Mouse (Mus musculus) stomach, embryonic 14.5 days (tissue): ENCODE measurements at regions not wholly inside any gene's neighbourhood (a gene's known extent, or its start where the extent isn't known, plus 50 kb on each side); places are given as distances from the start of the nearest gene placed in this dataset.

Source experiments
- ATAC-seq: fragments of 200-750 bp; cut with Nextera tagmentation; 2 replicates; pipeline ENCODE4 v1.8.0; 2017; ENCODE audit warnings: low read depth, moderate TSS enrichment; ENCODE audit not compliant: insufficient number of reproducible peaks, insufficient read depth, low FRiP score
- H3K27ac ChIP-seq: fragments of 300-500 bp; sonication (generic); 2 replicates; pipeline ENCODE4 v1.5.1; 2014; ENCODE audit warnings: mild to moderate bottlenecking, low read length, moderate library complexity, mixed read lengths
- H3K27me3 ChIP-seq: fragments of 300-500 bp; sonication (generic); 2 replicates; pipeline ENCODE4 v1.6.1; 2014; ENCODE audit warnings: low read length, control low read depth, mixed read lengths; ENCODE audit not compliant: control insufficient read depth, insufficient read depth
- H3K36me3 ChIP-seq: fragments of 300-500 bp; sonication (generic); 2 replicates; pipeline ENCODE4 v1.6.1; 2014; ENCODE audit warnings: mild to moderate bottlenecking, control low read depth, low read length, moderate library complexity, mixed read lengths; ENCODE audit not compliant: control insufficient read depth, insufficient read depth
- H3K4me1 ChIP-seq: fragments of 300-500 bp; sonication (generic); 2 replicates; pipeline ENCODE4 v1.6.1; 2014; ENCODE audit warnings: low read length, control low read depth, mixed read lengths; ENCODE audit not compliant: control insufficient read depth, insufficient read depth
- H3K4me2 ChIP-seq: fragments of 300-500 bp; sonication (generic); replicated peaks from 2 replicates; pipeline ENCODE4 v1.6.1; 2014; ENCODE audit warnings: low read depth, low read length, control low read depth
- H3K4me3 ChIP-seq: fragments of 300-500 bp; sonication (generic); 2 replicates; pipeline ENCODE4 v1.5.1; 2014; ENCODE audit warnings: low read depth, low read length, control low read depth
- H3K9ac ChIP-seq: fragments of 300-500 bp; sonication (generic); replicated peaks from 2 replicates; pipeline ENCODE4 v1.6.1; 2014; ENCODE audit warnings: low read depth, mild to moderate bottlenecking, control low read depth, low read length, moderate library complexity, mixed read lengths
- H3K9me3 ChIP-seq: fragments of 300-500 bp; sonication (generic); 2 replicates; pipeline ENCODE4 v1.6.1; 2016; ENCODE audit warnings: low read depth, low read length, control low read depth; ENCODE audit not compliant: control insufficient read depth
- WGBS: fragments of 180-500 bp; shearing (Covaris S2); extraction: QIAGEN DNeasy Blood & Tissue Kit; methylation state at CpG from one replicate; pipeline ENCODE4 v1.1.7; 2014; 5-methylcytosine and 5-hydroxymethylcytosine counted together

GRCm38 (mm10) chr10:117925611-117926555 lies 80.0 kb upstream of the Rap1b start:
- ATAC-seq: no peak
- Histone ChIP-seq H3K27me3 (no peaks in the 10 kb centered on the region), H3K9me3 (no peaks in the 10 kb centered on the region), H3K4me1 (no peaks in the 10 kb centered on the region), H3K4me3 (no peak overlapping the region), H3K9ac (no peak overlapping the region), H3K4me2 (no peak overlapping the region), H3K27ac (no peak overlapping the region), H3K36me3 (no peaks in the 10 kb centered on the region)
- 91% methylated on average over 31 of the region's 31 CpGs for WGBS

DNA sequence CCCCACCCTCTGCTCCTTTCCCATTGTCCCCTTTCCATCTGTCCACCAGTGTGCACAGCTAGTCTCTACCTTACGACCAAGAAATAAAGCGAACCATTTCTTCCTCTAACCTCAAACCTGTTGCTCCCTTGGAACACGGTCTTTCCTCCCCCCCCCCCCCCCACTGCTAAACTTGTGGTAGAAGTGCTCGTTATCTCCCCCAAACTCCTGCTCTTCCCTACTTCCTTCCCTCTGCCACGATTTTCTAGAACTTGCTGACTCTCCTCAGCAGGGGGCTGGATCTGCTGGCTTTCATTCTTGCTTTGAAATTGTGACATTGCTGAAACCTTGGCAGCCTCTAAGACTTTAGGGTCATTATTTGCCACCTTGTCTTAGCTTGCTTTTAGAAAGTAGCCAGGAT lies 83.2 kb upstream of the Rap1b start:
- Histone ChIP-seq H3K36me3 (no peaks in the 10 kb centered on the region), H3K9me3 (no peaks in the 10 kb centered on the region), H3K27ac (no peak overlapping the region), H3K4me1 (no peaks in the 10 kb centered on the region), H3K4me3 (no peak overlapping the region), H3K27me3 (no peaks in the 10 kb centered on the region), H3K9ac (no peak overlapping the region), H3K4me2 (no peak overlapping the region)
- no peak for ATAC-seq
- 55% methylated on average over 5 of the region's 5 CpGs for WGBS

DNA sequence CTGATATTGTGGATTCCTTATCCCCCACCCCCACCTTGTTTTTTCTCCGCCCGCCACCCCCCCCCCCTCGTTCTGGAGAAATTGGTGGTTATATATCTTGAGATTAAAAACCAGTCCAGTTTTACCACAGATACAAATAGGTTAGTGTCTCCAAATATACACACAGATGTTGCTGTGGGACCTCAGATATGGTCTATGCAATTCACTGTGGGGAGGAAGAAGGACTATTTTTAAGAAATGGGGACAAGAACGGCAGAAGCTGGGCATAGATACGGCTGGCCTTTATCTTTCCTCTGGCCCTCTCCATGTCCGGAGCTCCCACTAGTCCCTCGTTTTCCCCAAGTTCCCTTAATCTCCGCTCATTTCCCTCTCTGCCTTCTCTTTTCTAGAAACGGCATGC lies 89.0 kb upstream of the Rap1b start:
- no peak for ATAC-seq
- no peak overlapping the region for H3K9ac ChIP-seq
- H3K4me2 ChIP-seq: no peak overlapping the region
- no peaks in the 10 kb centered on the region for H3K4me1 ChIP-seq
- WGBS: 62% methylated on average over 9 of the region's 9 CpGs
- H3K36me3 ChIP-seq: no peaks in the 10 kb centered on the region
- no peak overlapping the region for H3K4me3 ChIP-seq
- no peaks in the 10 kb centered on the region for H3K27me3 ChIP-seq
- no peak overlapping the region for H3K27ac ChIP-seq
- no peaks in the 10 kb centered on the region for H3K9me3 ChIP-seq

DNA sequence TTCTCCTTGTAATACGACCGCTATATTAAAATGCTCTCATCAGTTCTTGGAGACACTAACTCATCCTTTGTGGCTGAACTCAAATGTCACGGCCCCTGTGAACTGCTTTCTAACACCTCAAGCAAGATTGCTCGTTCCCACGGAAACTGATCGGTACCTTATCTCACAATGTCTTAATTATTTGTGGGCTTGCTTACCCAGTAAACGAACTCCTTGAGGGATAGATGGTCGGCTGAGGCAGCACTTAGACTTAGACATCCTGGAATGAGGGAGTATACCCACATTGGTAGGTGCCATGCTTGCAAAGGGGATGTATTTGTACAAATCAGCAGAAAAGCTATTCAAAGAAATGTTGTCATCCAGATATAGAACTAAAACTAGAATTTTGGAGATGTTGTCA lies 92.9 kb upstream of the Rap1b start:
- no peak overlapping the region for H3K4me2 ChIP-seq
- no peaks in the 10 kb centered on the region for H3K9me3 ChIP-seq
- H3K4me1 ChIP-seq: peaks cover 8% of the 10 kb centered on the region; the same call in 1 of the 2 replicates
- H3K27me3 ChIP-seq: no peaks in the 10 kb centered on the region
- no peaks in the 10 kb centered on the region for H3K36me3 ChIP-seq
- H3K27ac ChIP-seq: no peak overlapping the region
- no peak for ATAC-seq
- WGBS: 58% methylated on average over 8 of the region's 8 CpGs
- H3K9ac ChIP-seq: no peak overlapping the region
- H3K4me3 ChIP-seq: no peak overlapping the region

DNA sequence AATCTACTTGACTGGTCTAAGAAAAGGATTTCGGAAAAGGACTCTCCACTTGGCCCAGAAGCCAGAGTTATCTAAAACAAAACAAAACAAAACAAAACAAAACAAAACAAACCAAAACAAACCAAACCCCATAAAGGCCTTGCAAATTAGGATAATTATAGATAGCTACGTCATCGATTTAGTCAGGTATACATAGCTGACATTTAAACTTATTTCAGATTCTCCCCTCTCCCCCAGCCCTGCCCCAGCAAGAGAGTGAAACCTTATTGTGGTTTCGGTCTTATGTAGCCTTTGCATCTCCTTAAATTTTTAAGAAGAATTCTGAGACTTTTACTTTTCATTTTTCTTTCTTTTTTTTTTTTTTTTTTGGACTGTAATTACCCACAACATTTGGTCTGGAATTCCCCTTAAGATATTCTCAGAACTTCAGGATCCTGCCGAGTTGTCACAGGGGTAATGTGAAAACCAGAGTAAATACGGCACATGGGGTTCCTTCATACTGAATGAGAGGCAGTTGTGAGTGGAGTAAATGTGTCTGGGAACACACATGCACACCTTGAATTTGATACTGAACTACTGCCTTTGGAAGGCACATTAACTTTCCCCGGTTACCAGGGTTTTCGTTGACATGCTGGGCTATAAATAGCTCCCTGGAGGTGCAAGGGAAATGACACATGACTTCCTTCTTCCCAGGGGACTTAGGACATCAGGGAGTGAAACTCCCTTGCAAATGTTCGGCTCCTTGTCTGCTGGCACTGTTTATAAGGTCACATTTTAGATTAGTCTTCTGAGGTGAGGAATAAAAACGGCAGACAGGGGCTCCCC lies 94.8 kb upstream of the Rap1b start:
- Histone ChIP-seq H3K27ac (no peak overlapping the region), H3K9ac (no peak overlapping the region), H3K4me3 (no peak overlapping the region), H3K4me1 (peaks cover 8% of the 10 kb centered on the region; the same call in 1 of the 2 replicates), H3K9me3 (no peaks in the 10 kb centered on the region), H3K4me2 (0 out of 2 replicates have a peak overlapping the region, but pooled peaks have one; percentile 17), H3K27me3 (no peaks in the 10 kb centered on the region), H3K36me3 (no peaks in the 10 kb centered on the region)
- no peak for ATAC-seq
- WGBS: 45% methylated on average over 10 of the region's 10 CpGs

DNA sequence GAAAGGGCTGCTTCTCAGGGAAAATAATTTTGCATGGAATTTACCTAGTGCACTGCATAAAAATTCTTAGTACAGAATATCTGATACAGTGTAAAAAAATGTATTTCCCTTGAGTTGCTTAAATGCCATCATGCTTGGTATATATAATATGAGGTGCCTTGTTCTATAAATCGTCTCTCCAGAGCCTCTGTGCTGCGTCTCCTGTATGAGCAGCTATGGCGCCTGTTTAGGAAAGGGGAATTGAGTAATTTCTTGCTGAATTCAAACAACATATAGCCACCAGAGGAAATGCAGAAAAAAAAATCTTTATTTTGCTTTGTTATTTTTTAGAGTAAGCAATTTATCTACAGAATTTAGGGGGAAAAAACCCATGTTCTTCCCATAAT lies 95.4 kb upstream of the Rap1b start:
- WGBS: 48% methylated on average over 3 of the region's 3 CpGs
- Histone ChIP-seq H3K9ac (no peak overlapping the region), H3K4me1 (peaks cover 8% of the 10 kb centered on the region; the same call in 1 of the 2 replicates)

GRCm38 (mm10) chr10:117943702-117944307 lies 98.0 kb upstream of the Rap1b start:
- Histone ChIP-seq H3K9me3 (no peaks in the 10 kb centered on the region), H3K36me3 (no peaks in the 10 kb centered on the region), H3K4me1 (peaks cover 8% of the 10 kb centered on the region; the same call in 1 of the 2 replicates), H3K27ac (no peak overlapping the region), H3K4me2 (no peak overlapping the region), H3K27me3 (no peaks in the 10 kb centered on the region), H3K9ac (no peak overlapping the region), H3K4me3 (no peak overlapping the region)
- WGBS: 89% methylated on average over 6 of the region's 6 CpGs
- ATAC-seq: no peak

More for the DNA sequence above, 95.4 kb upstream of the Rap1b start:
- Histone ChIP-seq H3K36me3 (no peaks in the 10 kb centered on the region), H3K27ac (no peak overlapping the region), H3K27me3 (no peaks in the 10 kb centered on the region), H3K9me3 (no peaks in the 10 kb centered on the region), H3K4me3 (no peak overlapping the region), H3K4me2 (0 out of 2 replicates have a peak overlapping the region, but pooled peaks have one; percentile 17)
- ATAC-seq: no peak

DNA sequence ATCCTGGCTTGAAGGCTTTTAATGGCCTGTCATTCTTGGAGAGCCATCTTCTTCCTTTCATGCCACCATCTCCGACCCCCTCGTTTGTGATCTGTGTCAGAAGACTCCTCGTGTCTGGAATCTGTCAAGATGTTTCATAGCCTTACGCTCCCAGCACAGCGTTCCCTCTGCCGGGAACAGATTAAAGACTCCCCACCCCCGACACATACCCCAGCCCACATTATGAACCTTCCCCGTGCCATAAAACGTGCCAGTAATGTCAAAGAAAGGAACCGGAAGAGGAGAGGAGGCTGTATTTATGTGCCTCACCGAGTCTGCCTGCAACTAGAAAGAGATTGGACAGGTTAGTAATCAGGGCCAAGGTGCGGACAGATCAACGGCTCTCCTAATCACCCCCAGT lies 101.4 kb upstream of the Rap1b start:
- Histone ChIP-seq H3K9ac (no peak overlapping the region), H3K4me3 (no peak overlapping the region), H3K36me3 (no peaks in the 10 kb centered on the region), H3K27ac (no peak overlapping the region), H3K9me3 (no peaks in the 10 kb centered on the region), H3K27me3 (no peaks in the 10 kb centered on the region), H3K4me2 (no peak overlapping the region; the same call in 1 of the 2 replicates), H3K4me1 (no peaks in the 10 kb centered on the region)
- ATAC-seq: no peak
- 31% methylated on average over 13 of the region's 13 CpGs for WGBS
